Mouse (Mus musculus) MEL (cell line): ENCODE measurements around the gene Klf12. TPM values are rescaled to one million over a fixed set of nuclear protein-coding genes. Genes with fewer than 3 reads are reported as not detected.

Source experiments
- DNase-seq: peaks from one replicate; pipeline ENCODE4 v3.0.0; 2011; ENCODE audit warnings: low read depth, low spot score
- H3K27ac ChIP-seq: 2 replicates; pipeline ENCODE4 v1.5.1; 2012; ENCODE audit warnings: low read depth, mild to moderate bottlenecking, control low read depth, low read length, moderate library complexity; ENCODE audit not compliant: control insufficient read depth
- H3K27me3 ChIP-seq, 2 experiments: fragments of 150-350 bp in 1 of 2; sonication (generic) in 1 of 2; 2 replicates each; pipeline ENCODE4 v1.6.1; 2012; ENCODE audit warnings: low read length in 2 of 2, mild to moderate bottlenecking in 2 of 2, improper control_type of control experiment in 1 of 2, moderate library complexity in 1 of 2; ENCODE audit not compliant: insufficient read depth in 2 of 2, control insufficient read depth in 1 of 2
- H3K36me3 ChIP-seq, 2 experiments: 2 replicates each; pipeline ENCODE4 v1.6.1; 2012 to 2014; ENCODE audit warnings: low read length in 2 of 2, improper control_type of control experiment in 1 of 2, inconsistent platforms in 1 of 2, mild to moderate bottlenecking in 1 of 2; ENCODE audit not compliant: insufficient read depth in 2 of 2, control insufficient read depth in 1 of 2
- H3K4me1 ChIP-seq, 2 experiments: fragments of 150-350 bp in 1 of 2; sonication (generic) in 1 of 2; 2 replicates each; pipeline ENCODE4 v1.6.1; 2012; ENCODE audit warnings: low read length in 2 of 2, improper control_type of control experiment in 1 of 2, mild to moderate bottlenecking in 1 of 2; ENCODE audit not compliant: insufficient read depth in 2 of 2, control insufficient read depth in 1 of 2
- H3K4me3 ChIP-seq, 2 experiments: fragments of 150-350 bp in 1 of 2; sonication (generic) in 1 of 2; 2 replicates each; pipeline ENCODE4 v1.5.1; 2012; ENCODE audit warnings: low read depth in 2 of 2, low read length in 2 of 2, mild to moderate bottlenecking in 2 of 2, moderate library complexity in 2 of 2, control low read depth in 1 of 2, improper control_type of control experiment in 1 of 2; ENCODE audit not compliant: control insufficient read depth in 1 of 2, insufficient read depth in 1 of 2
- H3K79me2 ChIP-seq: 2 replicates; pipeline ENCODE4 v1.6.1; 2012; ENCODE audit warnings: mild to moderate bottlenecking, low read length, moderate library complexity; ENCODE audit not compliant: control insufficient read depth, poor library complexity, insufficient read depth
- H3K9ac ChIP-seq: 2 replicates; pipeline ENCODE4 v1.6.1; 2012; ENCODE audit warnings: low read depth, mild to moderate bottlenecking, control low read depth, low read length, moderate library complexity; ENCODE audit not compliant: control insufficient read depth, poor library complexity, severe bottlenecking
- H3K9me3 ChIP-seq: fragments of 150-350 bp; sonication (generic); replicated peaks from 2 replicates; pipeline ENCODE4 v1.6.1; 2012; ENCODE audit warnings: mild to moderate bottlenecking, low read length, improper control_type of control experiment, moderate library complexity; ENCODE audit not compliant: insufficient read depth
- CHD1 ChIP-seq: IDR thresholded peaks from 2 replicates; pipeline ENCODE4 v1.6.1; 2012; ENCODE audit warnings: low read depth, mild to moderate bottlenecking, inconsistent platforms, low read length, improper control_type of control experiment
- CTCF ChIP-seq, 3 experiments: IDR thresholded peaks in 2 of 3; conservative IDR thresholded peaks in 1 of 3; 2 replicates each; pipeline ENCODE4 v1.5.1; 2011 to 2012; ENCODE audit warnings: low read length in 3 of 3, low read depth in 2 of 3, mild to moderate bottlenecking in 2 of 3, improper control_type of control experiment in 1 of 3, inconsistent platforms in 1 of 3, mixed read lengths in 1 of 3, moderate library complexity in 1 of 3; ENCODE audit not compliant: control insufficient read depth in 1 of 3, insufficient read depth in 1 of 3, poor library complexity in 1 of 3, severe bottlenecking in 1 of 3
- EP300 ChIP-seq, 2 experiments: IDR thresholded peaks; 2 replicates each; pipeline ENCODE4 v1.6.1; 2011; ENCODE audit warnings: improper control_type of control experiment in 2 of 2, low read length in 2 of 2, low read depth in 1 of 2, mild to moderate bottlenecking in 1 of 2
- GATA1 ChIP-seq: IDR thresholded peaks from 2 replicates; pipeline ENCODE4 v1.6.1; 2011; ENCODE audit warnings: low read depth, low read length, improper control_type of control experiment
- JUND ChIP-seq: IDR thresholded peaks from 2 replicates; pipeline ENCODE4 v1.6.1; 2011; ENCODE audit warnings: low read depth, mild to moderate bottlenecking, improper control_type of control experiment, low read length
- MAFK ChIP-seq: IDR thresholded peaks from 2 replicates; pipeline ENCODE4 v1.6.1; 2011; ENCODE audit warnings: low read depth, mild to moderate bottlenecking, low read length, improper control_type of control experiment, borderline replicate concordance
- MAZ ChIP-seq: IDR thresholded peaks from 2 replicates; pipeline ENCODE4 v1.6.1; 2012; ENCODE audit warnings: low read depth, mild to moderate bottlenecking, inconsistent platforms, low read length, improper control_type of control experiment
- MEF2A ChIP-seq: IDR thresholded peaks from 2 replicates; pipeline ENCODE4 v1.6.1; 2014; ENCODE audit warnings: low read depth, mild to moderate bottlenecking, inconsistent platforms, low read length, improper control_type of control experiment; ENCODE audit not compliant: poor library complexity, insufficient replicate concordance, severe bottlenecking; ENCODE audit errors: extremely low read depth
- MXI1 ChIP-seq: IDR thresholded peaks from 2 replicates; pipeline ENCODE4 v1.6.1; 2011; ENCODE audit warnings: mild to moderate bottlenecking, low read depth, low read length, improper control_type of control experiment
- MYC ChIP-seq: IDR thresholded peaks from 2 replicates; pipeline ENCODE4 v1.6.1; 2011; ENCODE audit warnings: low read depth, mild to moderate bottlenecking, low read length, improper control_type of control experiment, moderate library complexity
- NELFE ChIP-seq: IDR thresholded peaks from 2 replicates; pipeline ENCODE4 v1.6.1; 2011; ENCODE audit warnings: low read depth, low read length, improper control_type of control experiment
- NRF1 ChIP-seq: IDR thresholded peaks from 2 replicates; pipeline ENCODE4 v1.6.1; 2014; ENCODE audit warnings: low read depth, mild to moderate bottlenecking, inconsistent platforms, low read length, improper control_type of control experiment, moderate library complexity; ENCODE audit not compliant: poor library complexity, insufficient read depth, severe bottlenecking
- POLR2AphosphoS2 ChIP-seq: IDR thresholded peaks from 2 replicates; pipeline ENCODE4 v1.6.1; 2011; ENCODE audit warnings: low read length, improper control_type of control experiment
- POLR2AphosphoS5 ChIP-seq: IDR thresholded peaks from 2 replicates; pipeline ENCODE4 v1.6.1; 2012; ENCODE audit warnings: low read depth, borderline replicate concordance, mild to moderate bottlenecking, inconsistent platforms, low read length, moderate library complexity, mixed read lengths
- RCOR1 ChIP-seq: IDR thresholded peaks from 2 replicates; pipeline ENCODE4 v1.6.1; 2012; ENCODE audit warnings: low read depth, mild to moderate bottlenecking, inconsistent platforms, low read length, improper control_type of control experiment
- SIN3A ChIP-seq: IDR thresholded peaks from 2 replicates; pipeline ENCODE4 v1.6.1; 2012; ENCODE audit warnings: low read length, improper control_type of control experiment, inconsistent platforms
- TAL1 ChIP-seq: IDR thresholded peaks from 2 replicates; pipeline ENCODE4 v1.6.1; 2012; ENCODE audit warnings: mild to moderate bottlenecking, inconsistent platforms, low read length, moderate library complexity, mixed read lengths
- UBTF ChIP-seq: IDR thresholded peaks from 2 replicates; pipeline ENCODE4 v1.6.1; 2012; ENCODE audit warnings: low read depth, mild to moderate bottlenecking, inconsistent platforms, low read length, improper control_type of control experiment, moderate library complexity, borderline replicate concordance; ENCODE audit not compliant: insufficient read depth
- polyA plus RNA-seq, 2 experiments: library from polyadenylated mRNA; stranded (reverse) in 1 of 2; unstranded in 1 of 2; fragments of >175 nt in 1 of 2; fragments of >200 nt in 1 of 2; gene quantifications; 2 replicates each; pipeline versions ENCODE4 v1.2.1 to v1.2.4; 2012; ENCODE audit warnings: low replicate concordance in 2 of 2, low read depth in 1 of 2; ENCODE audit not compliant: insufficient read length in 2 of 2, insufficient read depth in 1 of 2, missing spikeins in 1 of 2
- total RNA-seq: library from RNA; depleted of rRNA; stranded (reverse); fragments of 300-350 nt; gene quantifications from 2 replicates; pipeline ENCODE4 v1.2.3, GENCODE M21; 2012

The Klf12 gene
- total and polyA plus RNA-seq, 3 experiments = 0.42 to 1.2 TPM; not detected in 1

DNA sequence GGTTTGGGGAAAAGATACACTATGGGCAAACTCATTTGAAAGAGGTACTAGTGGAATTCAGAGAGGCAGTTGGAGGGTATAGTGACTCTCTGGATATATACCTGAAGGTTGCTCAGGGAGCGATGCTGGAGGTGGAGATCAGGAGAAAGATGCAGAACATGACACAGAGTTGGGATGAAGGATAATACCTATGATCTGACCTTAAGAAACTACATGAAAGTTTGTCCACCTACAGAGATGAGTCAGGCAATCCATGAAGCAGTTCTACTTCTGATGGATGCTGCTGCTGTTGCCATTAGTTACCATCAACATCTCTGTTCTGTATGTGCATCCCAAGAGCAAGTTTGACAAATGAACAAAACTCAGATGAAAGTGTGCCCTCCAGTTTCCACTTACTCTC, 222.0 kb downstream of the Klf12 start:
- TF ChIP-seq RCOR1 (no peak), MXI1 (no peak), TAL1 (no peak)
- TF ChIP-seq, all 39 proteins: peak for 0
- Histone ChIP-seq H3K79me2 (no peaks in the 10 kb centered on the region), H3K36me3 (no peaks in the 10 kb centered on the region), H3K4me3 (no peak overlapping the region), H3K27ac (no peak overlapping the region), H3K4me1 (no peaks in the 10 kb centered on the region), H3K27me3 (no peaks in the 10 kb centered on the region), H3K9ac (no peak overlapping the region), H3K9me3 (no peaks in the 10 kb centered on the region)
- no peak for DNase-seq

DNA sequence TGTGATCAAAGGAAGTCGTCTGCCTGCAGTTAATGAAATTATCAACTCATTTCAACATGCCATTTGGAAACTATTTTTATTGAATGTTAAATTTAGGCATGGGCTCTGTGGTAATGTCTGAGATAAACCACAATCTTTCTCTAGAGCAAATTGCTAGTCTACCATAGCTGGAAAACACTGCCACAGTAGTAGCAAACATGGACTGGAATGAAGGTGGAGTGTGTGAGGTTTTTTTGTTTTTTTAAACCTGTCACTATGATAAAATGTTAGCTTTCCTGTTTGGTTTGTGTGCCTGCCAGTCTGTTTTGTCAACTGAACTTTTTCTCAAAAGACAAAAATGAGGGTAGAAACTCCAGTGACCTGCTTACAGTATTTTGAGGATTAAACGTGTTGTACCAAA, 230.3 kb downstream of the Klf12 start:
- H3K27me3 ChIP-seq = no peaks in the 10 kb centered on the region
- H3K9ac ChIP-seq = no peak overlapping the region
- H3K4me3 ChIP-seq = no peak overlapping the region
- no peaks in the 10 kb centered on the region for H3K36me3 ChIP-seq
- TF ChIP-seq CTCF (IDR thresholded peaks at IDR 0.05 in 2 of 3, conservative IDR thresholded peaks at IDR 0.05 in 1 of 3; ENCODE audit: control insufficient read depth in 1 of 3, insufficient read depth in 1 of 3, low read depth in 2 of 3, low read length in 3 of 3, poor library complexity in 1 of 3, severe bottlenecking in 1 of 3) = no peak
- TF ChIP-seq MXI1 = no peak
- no peak for TF ChIP-seq EP300 (IDR thresholded peaks at IDR 0.05; ENCODE audit: low read depth in 1 of 2, low read length in 2 of 2)
- TF ChIP-seq UBTF = no peak
- TF ChIP-seq SIN3A = no peak
- TF ChIP-seq JUND = no peak
- TF ChIP-seq GATA1 = no peak
- TF ChIP-seq MYC = no peak
- TF ChIP-seq POLR2AphosphoS5 = no peak
- TF ChIP-seq MAFK = no peak
- no peak for TF ChIP-seq MAZ
- no peak for TF ChIP-seq POLR2AphosphoS2
- TF ChIP-seq NELFE = no peak
- no peak for TF ChIP-seq CHD1
- no peak for TF ChIP-seq TAL1
- TF ChIP-seq NRF1 = no peak
- no peak for TF ChIP-seq MEF2A
- DNase-seq = no peak
- H3K79me2 ChIP-seq = no peaks in the 10 kb centered on the region
- H3K27ac ChIP-seq = no peak overlapping the region
- H3K9me3 ChIP-seq = no peaks in the 10 kb centered on the region
- no peaks in the 10 kb centered on the region for H3K4me1 ChIP-seq
